Mouse (Mus musculus) neural tube, embryonic 13.5 days (tissue): Measurements from ENCODE around the gene Klk1b3. TPM values are rescaled to one million over a fixed set of nuclear protein-coding genes. Genes with fewer than 3 reads are reported as not detected.
"Not testable (repeated sequence)": the region's sequence is repeated elsewhere in the genome, so short reads cannot be mapped to it uniquely, and the experiment has no call there.

Experiments used
- ATAC-seq: fragments of 200-750 bp; cut with Nextera tagmentation; 2 replicates; pipeline ENCODE4 v1.8.0; 2017; ENCODE audit warnings: low read depth, mild to moderate bottlenecking, moderate TSS enrichment, moderate library complexity
- H3K27ac ChIP-seq: fragments of 300-500 bp; sonication (generic); replicated peaks from 2 replicates; pipeline ENCODE4 v1.5.1; 2015; ENCODE audit warnings: moderate library complexity, mild to moderate bottlenecking, inconsistent platforms
- H3K27me3 ChIP-seq: fragments of 300-500 bp; sonication (generic); 2 replicates; pipeline ENCODE4 v1.6.1; 2015; ENCODE audit warnings: mild to moderate bottlenecking, inconsistent platforms
- H3K36me3 ChIP-seq: fragments of 300-500 bp; sonication (generic); 2 replicates; pipeline ENCODE4 v1.6.1; 2015; ENCODE audit warnings: mild to moderate bottlenecking, inconsistent platforms
- H3K4me1 ChIP-seq: fragments of 300-500 bp; sonication (generic); replicated peaks from 2 replicates; pipeline ENCODE4 v1.6.1; 2015; ENCODE audit warnings: inconsistent platforms
- H3K4me2 ChIP-seq: fragments of 300-500 bp; sonication (generic); 2 replicates; pipeline ENCODE4 v1.6.1; 2015; ENCODE audit warnings: inconsistent platforms, mild to moderate bottlenecking, moderate library complexity
- H3K4me3 ChIP-seq: fragments of 300-500 bp; sonication (generic); 2 replicates; pipeline ENCODE4 v1.5.1; 2015; ENCODE audit warnings: mild to moderate bottlenecking, inconsistent platforms
- H3K9ac ChIP-seq: fragments of 300-500 bp; sonication (generic); 2 replicates; pipeline ENCODE4 v1.6.1; 2015; ENCODE audit warnings: moderate library complexity, mild to moderate bottlenecking, inconsistent platforms
- H3K9me3 ChIP-seq: fragments of 300-500 bp; sonication (generic); 2 replicates; pipeline ENCODE4 v1.6.1; 2016; ENCODE audit warnings: inconsistent platforms
- WGBS: fragments of 180-500 bp; shearing (Covaris S2); methylation state at CpG from one replicate; pipeline ENCODE4 v1.1.7; 2015; 5-methylcytosine and 5-hydroxymethylcytosine counted together
- polyA plus RNA-seq: library from polyadenylated mRNA; unstranded; fragments of >200 nt; fragmentation: Nextera tagmentation; extraction: Ambion mirVana; gene quantifications from 2 replicates; pipeline ENCODE4 v1.2.1, GENCODE M21; 2015

Gene Klk1b3
- polyA plus RNA-seq, result not detected in 2 replicates

DNA sequence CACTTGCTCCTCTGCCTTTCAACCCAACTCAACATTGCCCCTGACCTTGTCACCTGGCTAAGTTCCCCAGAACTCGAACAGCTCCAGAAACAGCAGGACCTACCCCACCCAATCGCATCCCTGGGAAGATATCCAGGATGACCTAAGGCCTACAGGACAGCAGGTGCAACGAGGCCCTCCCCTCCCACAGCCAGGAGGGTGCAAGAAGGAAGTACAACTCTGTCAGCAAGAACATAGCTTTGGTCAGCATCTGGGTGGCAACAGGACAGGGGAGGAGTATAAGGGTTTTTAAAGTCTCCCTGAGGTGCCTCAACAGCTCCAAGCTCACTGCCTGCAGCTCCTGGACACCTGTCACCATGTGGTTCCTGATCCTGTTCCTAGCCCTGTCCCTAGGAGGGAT is at the start of gene Klk1b3:
Klk1b3 (plus strand) TSS at position 301 of the 400 bp plus-strand sequence.
- Histone ChIP-seq H3K4me2 (no peak within 1 kb of the TSS), H3K36me3 (no peaks in the 10 kb centered on the region), H3K4me3 (no peak within 1 kb of the TSS), H3K9ac (no peak within 1 kb of the TSS), H3K4me1 (no peaks in the 10 kb centered on the region), H3K9me3 (no peaks in the 10 kb centered on the region), H3K27me3 (no peaks in the 10 kb centered on the region), H3K27ac (no peak within 1 kb of the TSS)
- 75% methylated on average over 3 of the region's 3 CpGs for WGBS
- no peak for ATAC-seq

DNA sequence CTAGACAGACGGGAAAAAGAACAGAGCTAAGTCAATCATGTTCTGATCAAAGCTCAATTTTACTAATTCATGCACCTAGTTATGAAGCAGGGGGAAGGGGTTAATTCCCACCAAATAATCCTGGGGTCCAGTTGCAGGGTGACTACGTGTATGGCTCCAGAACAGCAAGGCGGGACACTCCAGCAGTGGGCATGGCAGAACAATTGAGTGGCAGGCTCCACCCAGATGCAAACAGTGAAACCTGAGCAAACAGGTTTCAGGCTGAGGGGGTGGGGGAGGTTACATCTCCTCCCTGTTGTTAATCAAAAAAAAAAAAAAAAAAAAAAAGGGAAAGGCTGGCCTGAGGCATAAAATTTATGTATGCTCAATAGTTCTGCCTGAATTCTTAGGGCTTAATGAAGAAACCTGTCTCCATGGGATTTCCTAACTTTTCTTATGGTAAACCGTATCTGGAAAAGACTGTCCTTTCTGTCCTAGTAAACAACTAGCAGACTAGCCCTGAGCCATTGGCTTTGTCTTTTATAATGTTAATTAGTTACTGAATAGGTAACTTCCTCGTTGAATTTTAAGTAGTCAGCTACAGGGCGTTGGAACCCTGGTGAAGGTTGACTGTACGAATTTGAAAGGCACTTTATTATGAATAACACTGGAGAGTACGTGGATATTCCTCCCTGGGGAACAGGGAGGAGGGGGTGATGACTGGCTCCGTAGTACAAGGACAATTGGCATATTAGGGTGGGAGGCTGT is 18.5 kb upstream of the Klk1b3 start:
- no peaks in the 10 kb centered on the region for H3K4me1 ChIP-seq
- no peak overlapping the region for H3K4me3 ChIP-seq
- H3K27me3 ChIP-seq, result no peaks in the 10 kb centered on the region
- 55% methylated on average over 9 of the region's 9 CpGs for WGBS
- no peak overlapping the region for H3K9ac ChIP-seq
- H3K27ac ChIP-seq, result no peak overlapping the region
- H3K9me3 ChIP-seq, result no peaks in the 10 kb centered on the region
- no peak overlapping the region for H3K4me2 ChIP-seq
- ATAC-seq, result no peak
- H3K36me3 ChIP-seq, result no peaks in the 10 kb centered on the region

DNA sequence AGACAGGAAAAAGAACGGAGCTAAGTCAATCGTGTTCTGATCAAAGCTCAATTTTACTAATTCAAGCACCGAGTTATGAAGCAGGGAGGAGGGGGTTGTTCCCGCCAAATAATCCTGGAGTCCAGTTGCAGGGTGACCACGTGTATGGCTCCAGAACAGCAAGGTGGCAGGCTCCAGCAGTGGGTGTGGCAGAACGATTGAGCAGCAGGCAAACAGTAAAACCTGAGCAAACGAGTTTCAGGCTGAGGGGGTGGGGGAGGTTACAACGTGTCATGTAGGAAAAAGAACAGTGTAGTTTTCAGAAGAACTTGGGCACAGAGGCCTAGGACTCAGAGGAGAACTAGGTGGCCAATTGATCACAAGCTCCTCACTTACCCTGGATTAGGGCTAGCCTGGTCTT is 11.5 kb upstream of the Klk1b3 start:
- 65% methylated on average over 8 of the region's 8 CpGs for WGBS
- H3K4me1 ChIP-seq, H3K9me3 ChIP-seq, H3K27me3 ChIP-seq, H3K4me3 ChIP-seq, H3K27ac ChIP-seq, H3K9ac ChIP-seq, H3K36me3 ChIP-seq, ATAC-seq, H3K4me2 ChIP-seq: not testable (repeated sequence)

DNA sequence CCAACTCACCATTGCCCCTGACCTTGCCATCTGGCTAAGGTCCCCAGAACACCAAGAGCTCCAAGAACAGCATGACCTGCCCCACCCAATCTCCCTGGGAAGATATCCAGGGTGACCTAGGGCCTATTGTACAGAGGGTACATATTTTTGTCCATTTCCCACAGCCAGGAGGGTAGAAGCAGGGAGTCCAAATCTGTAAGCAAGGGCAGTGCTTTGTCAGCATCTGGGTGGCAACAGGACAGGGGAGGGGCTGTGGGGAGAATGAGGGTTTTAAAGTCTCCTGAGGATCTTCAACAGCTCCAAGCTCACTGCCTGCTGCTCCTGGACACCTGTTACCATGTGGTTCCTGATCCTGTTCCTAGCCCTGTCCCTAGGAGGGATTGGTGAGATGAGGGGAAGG is 10.1 kb upstream of the Klk1b3 start, which contains the start of gene Klk1b24:
Klk1b24 (plus strand) TSS at position 301 of the 400 bp plus-strand sequence.
- not testable (repeated sequence) for ATAC-seq, H3K4me2 ChIP-seq, H3K4me1 ChIP-seq, H3K27ac ChIP-seq, H3K9me3 ChIP-seq, H3K4me3 ChIP-seq, H3K36me3 ChIP-seq, H3K9ac ChIP-seq, H3K27me3 ChIP-seq

DNA sequence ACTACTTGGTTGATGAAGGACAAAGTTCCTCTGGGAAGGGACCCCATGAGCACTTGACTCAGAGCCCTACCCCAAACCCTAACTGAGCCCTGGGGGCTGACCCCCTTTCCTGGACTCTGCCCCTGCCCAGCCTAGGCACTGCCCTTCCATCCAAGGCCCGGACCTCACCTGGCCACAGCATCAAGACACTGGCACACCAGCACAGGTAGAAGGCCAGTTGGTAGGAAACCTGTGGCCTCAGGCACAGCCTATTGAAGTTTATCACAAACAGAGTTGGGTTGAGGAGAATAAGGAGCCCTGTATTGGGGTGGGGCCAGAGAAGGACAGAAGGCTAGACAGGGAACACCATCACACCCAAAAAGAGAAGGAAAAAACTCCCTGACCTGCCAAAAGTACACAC is 4.5 kb upstream of the Klk1b3 start:
- WGBS, result 93% methylated on average over 1 of the region's 1 CpGs
- H3K4me3 ChIP-seq, result not testable (repeated sequence)

DNA sequence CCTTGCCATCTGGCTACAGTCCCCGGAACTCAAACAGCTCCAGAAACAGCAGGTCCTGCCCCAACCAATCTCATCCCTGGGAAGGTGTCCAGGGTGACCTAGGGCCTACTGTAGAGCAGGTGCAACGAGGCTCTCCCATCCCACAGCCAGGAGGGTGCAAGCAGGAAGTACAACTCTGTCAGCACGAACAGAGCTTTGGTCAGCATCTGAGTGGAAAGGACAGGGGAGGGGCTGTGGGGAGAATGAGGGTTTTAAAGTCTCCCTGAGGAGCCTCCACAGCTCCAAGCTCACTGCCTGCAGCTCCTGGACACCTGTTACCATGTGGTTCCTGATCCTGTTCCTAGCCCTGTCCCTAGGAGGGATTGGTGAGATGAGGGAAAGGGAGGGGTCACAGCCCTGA is 9.1 kb downstream of the Klk1b3 start, which contains the start of gene Klk1b4:
Klk1b4 (plus strand) TSS at position 301 of the 400 bp plus-strand sequence.
- not testable (repeated sequence) for H3K9me3 ChIP-seq, H3K36me3 ChIP-seq, H3K9ac ChIP-seq, H3K4me3 ChIP-seq, H3K27ac ChIP-seq, H3K4me1 ChIP-seq, ATAC-seq, H3K4me2 ChIP-seq, H3K27me3 ChIP-seq
- 49% methylated on average over 3 of the region's 3 CpGs for WGBS

More for the DNA sequence above, 4.5 kb upstream of the Klk1b3 start:
- H3K4me1 ChIP-seq, H3K9ac ChIP-seq, H3K27me3 ChIP-seq, H3K4me2 ChIP-seq, H3K27ac ChIP-seq, ATAC-seq, H3K36me3 ChIP-seq, H3K9me3 ChIP-seq: not testable (repeated sequence)

DNA sequence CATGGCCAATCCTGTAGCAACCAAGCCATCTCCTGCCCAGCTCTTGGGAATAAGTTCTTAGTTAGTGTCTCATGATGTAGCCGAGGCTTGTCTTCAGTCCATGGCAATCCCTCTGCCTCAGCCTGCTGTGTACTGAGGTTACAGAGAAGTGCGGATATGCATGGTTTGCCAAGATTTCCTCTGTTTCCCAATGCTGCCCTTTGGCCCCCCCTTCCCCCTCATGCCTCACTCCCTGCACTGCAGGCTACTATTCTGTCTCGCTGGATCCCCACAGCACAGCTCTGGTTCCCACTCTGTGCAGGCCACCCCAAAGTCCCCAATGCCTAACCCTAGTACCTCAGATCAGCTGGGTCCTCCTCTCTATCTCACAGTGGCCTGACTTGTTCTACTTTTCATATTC is 10.3 kb downstream of the Klk1b3 start:
- no peaks in the 10 kb centered on the region for H3K27me3 ChIP-seq
- H3K4me2 ChIP-seq, result no peak overlapping the region
- H3K4me3 ChIP-seq, result no peak overlapping the region
- H3K9me3 ChIP-seq, result no peaks in the 10 kb centered on the region
- no peak for ATAC-seq
- no peaks in the 10 kb centered on the region for H3K36me3 ChIP-seq
- H3K4me1 ChIP-seq, result no peaks in the 10 kb centered on the region
- H3K27ac ChIP-seq, result no peak overlapping the region
- WGBS, result 89% methylated on average over 3 of the region's 3 CpGs
- no peak overlapping the region for H3K9ac ChIP-seq

DNA sequence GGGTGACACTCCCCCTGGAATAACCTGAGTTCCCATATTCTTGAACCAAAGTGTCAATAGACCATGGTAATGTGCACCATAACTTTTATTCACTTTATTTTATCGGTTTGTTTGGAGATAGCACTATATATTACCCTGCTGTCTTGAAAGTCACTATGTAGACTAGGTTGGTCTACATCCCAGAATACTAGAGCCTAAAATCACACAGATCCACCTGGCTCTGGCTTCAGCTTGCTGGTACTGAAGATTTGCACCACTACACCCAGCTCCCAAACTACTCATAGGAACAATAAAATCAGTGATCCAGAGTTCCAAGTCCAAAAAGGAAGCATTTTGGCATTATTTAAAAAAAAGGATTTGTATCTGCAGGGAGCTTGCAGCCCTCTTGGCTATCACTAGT is 17.7 kb downstream of the Klk1b3 start, which contains the start of gene Klk1b5:
Klk1b5 (plus strand) TSS at position 301 of the 400 bp plus-strand sequence.
- H3K27me3 ChIP-seq, result no peaks in the 10 kb centered on the region
- no peak within 1 kb of the TSS for H3K9ac ChIP-seq
- no peaks in the 10 kb centered on the region for H3K36me3 ChIP-seq
- H3K27ac ChIP-seq, result no peak within 1 kb of the TSS
- H3K4me3 ChIP-seq, result no peak within 1 kb of the TSS
- no peak within 1 kb of the TSS for H3K4me2 ChIP-seq
- no peaks in the 10 kb centered on the region for H3K9me3 ChIP-seq
- no peaks in the 10 kb centered on the region for H3K4me1 ChIP-seq
- WGBS, result 73% methylated on average over 1 of the region's 1 CpGs
- ATAC-seq, result no peak

DNA sequence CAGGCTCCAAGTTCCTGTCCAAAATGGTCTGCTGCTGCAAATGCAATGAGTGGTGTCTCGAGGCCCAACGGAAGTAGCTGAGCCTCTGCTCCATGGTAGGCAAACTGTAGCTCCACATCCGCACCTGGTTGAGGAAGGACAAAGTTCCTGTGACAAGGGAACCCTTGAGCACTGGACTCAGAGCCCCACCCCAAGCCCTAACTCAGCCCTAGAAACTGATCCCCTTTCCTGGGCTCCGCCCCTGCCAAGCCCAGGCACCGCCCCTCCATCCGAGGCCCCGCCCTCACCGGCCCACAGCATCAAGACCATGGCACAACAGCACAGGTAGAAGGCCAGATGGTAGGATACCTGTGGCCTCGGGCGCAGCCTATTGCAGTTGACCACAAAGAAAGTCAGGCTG is 23.6 kb downstream of the Klk1b3 start:
- H3K9ac ChIP-seq, H3K27ac ChIP-seq, H3K4me2 ChIP-seq, H3K36me3 ChIP-seq, ATAC-seq, H3K4me1 ChIP-seq, H3K27me3 ChIP-seq, H3K9me3 ChIP-seq, H3K4me3 ChIP-seq: not testable (repeated sequence)
- 77% methylated on average over 10 of the region's 10 CpGs for WGBS

DNA sequence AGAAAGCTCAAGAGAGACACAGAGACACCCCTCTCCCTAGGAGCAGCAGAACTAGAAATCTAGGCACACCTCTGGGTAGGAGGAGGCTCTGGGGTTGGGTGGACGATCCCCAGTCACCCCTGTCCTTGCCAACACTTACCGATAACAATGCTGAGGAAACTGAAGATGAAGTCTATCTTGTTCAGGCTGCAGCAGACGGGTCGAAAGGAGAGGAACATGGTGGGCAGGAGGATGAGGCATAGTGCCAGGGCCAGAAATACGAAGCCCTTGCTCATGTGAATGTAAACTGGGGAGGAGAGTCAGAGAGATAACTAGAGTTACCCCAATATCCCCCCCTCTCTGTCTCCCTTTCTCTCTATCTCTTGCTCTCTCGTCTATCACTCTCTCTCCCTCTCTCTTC is 24.3 kb downstream of the Klk1b3 start:
- H3K27ac ChIP-seq, H3K9ac ChIP-seq, H3K9me3 ChIP-seq, ATAC-seq, H3K4me1 ChIP-seq, H3K4me3 ChIP-seq, H3K4me2 ChIP-seq, H3K36me3 ChIP-seq, H3K27me3 ChIP-seq: not testable (repeated sequence)
- 79% methylated on average over 6 of the region's 6 CpGs for WGBS

DNA sequence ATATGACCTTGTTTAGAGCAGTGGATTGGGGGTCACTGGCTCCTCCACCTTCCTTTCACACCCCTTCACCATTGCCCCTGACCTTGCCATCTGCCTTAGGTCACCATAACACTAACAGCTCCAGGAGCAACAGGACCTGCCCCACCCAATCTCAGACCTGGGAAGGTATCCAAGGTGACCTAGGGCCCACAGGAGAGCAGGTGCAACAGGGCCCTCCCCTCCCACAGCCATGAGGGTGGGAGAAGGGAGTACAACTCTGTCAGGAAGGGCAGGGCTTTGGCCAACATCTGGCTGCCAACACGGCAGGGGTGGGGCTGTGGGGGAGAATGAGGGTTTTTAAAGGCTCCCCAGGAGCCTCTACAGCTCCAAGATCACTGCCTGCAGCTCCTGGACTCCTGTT is 27.1 kb downstream of the Klk1b3 start, which contains the start of gene Klk1:
Klk1 (plus strand) TSS at position 285 of the 400 bp plus-strand sequence.
- Histone ChIP-seq H3K27ac (no peak within 1 kb of the TSS), H3K9ac (no peak within 1 kb of the TSS), H3K9me3 (no peaks in the 10 kb centered on the region), H3K4me2 (no peak within 1 kb of the TSS), H3K4me3 (no peak within 1 kb of the TSS), H3K4me1 (no peaks in the 10 kb centered on the region), H3K27me3 (no peaks in the 10 kb centered on the region), H3K36me3 (no peaks in the 10 kb centered on the region)
- ATAC-seq, result no peak
- WGBS, result 73% methylated on average over 1 of the region's 1 CpGs

DNA sequence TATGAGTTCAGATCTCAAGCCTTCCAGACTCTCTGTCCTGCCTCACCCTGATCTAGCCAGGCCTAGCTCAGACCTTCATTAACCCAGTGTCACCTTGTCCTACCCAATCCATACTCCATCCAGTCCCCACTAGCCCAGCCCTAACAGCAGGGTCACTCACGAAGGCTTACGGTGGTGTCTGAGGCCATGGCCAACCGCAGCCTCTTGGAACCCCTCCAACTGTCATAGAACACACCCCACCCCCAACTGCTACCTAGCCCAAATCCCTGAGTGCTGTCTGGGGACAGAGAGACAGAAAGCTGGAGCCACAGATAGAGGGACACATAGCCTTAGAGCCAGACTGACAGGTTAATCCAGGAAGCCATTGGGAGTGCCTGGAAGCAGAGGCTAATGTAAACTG is 37.9 kb downstream of the Klk1b3 start, which contains the start of gene Gm36864:
Gm36864 (plus strand) TSS at position 269 of the 400 bp plus-strand sequence.
- H3K27me3 ChIP-seq, result no peaks in the 10 kb centered on the region
- no peak for ATAC-seq
- no peaks in the 10 kb centered on the region for H3K4me1 ChIP-seq
- H3K9ac ChIP-seq, result no peak within 1 kb of the TSS
- no peak within 1 kb of the TSS for H3K4me3 ChIP-seq
- no peak within 1 kb of the TSS for H3K27ac ChIP-seq
- H3K9me3 ChIP-seq, result no peaks in the 10 kb centered on the region
- no peaks in the 10 kb centered on the region for H3K36me3 ChIP-seq
- H3K4me2 ChIP-seq, result no peak within 1 kb of the TSS
- 82% methylated on average over 3 of the region's 3 CpGs for WGBS

DNA sequence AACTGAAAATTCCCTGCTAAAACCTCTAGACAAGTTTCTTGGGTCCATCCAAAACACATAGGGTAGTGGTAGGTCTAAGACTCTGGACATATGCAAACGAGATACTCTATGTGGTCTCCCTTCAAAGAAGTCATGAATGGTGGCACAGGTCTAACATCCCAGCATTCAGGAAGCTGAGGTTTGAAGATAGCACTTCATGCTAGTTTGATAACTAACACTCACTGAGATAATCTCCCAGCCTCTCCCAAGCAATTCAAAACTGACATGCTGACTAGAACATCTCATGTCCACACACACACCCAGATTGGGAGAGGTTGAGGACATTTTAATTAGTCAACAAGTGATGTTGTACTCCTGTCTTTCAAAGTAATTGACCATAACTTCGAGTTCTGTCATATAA is 41.9 kb downstream of the Klk1b3 start:
- no peak for ATAC-seq
- H3K27ac ChIP-seq, result no peak overlapping the region
- no peaks in the 10 kb centered on the region for H3K9me3 ChIP-seq
- no peak overlapping the region for H3K4me3 ChIP-seq
- no peaks in the 10 kb centered on the region for H3K36me3 ChIP-seq
- H3K9ac ChIP-seq, result no peak overlapping the region
- H3K4me1 ChIP-seq, result no peaks in the 10 kb centered on the region
- 70% methylated on average over 2 of the region's 2 CpGs for WGBS
- no peak overlapping the region for H3K4me2 ChIP-seq
- no peaks in the 10 kb centered on the region for H3K27me3 ChIP-seq
